Mouse (Mus musculus) bone marrow, adult 2 months (tissue): Measurements from ENCODE around the gene Rtcb.

ENCODE experiments used
- CTCF ChIP-seq: fragments of 200-500 bp; IDR thresholded peaks from 2 replicates; pipeline ENCODE4 v1.5.1; 2011; ENCODE audit warnings: low read length, control low read depth; ENCODE audit not compliant: control insufficient read depth, insufficient read depth
- POLR2A ChIP-seq: fragments of 200-500 bp; IDR thresholded peaks from 2 replicates; pipeline ENCODE4 v1.6.1; 2011; ENCODE audit warnings: low read depth, mild to moderate bottlenecking, control low read depth, low read length, borderline replicate concordance; ENCODE audit not compliant: control insufficient read depth

DNA sequence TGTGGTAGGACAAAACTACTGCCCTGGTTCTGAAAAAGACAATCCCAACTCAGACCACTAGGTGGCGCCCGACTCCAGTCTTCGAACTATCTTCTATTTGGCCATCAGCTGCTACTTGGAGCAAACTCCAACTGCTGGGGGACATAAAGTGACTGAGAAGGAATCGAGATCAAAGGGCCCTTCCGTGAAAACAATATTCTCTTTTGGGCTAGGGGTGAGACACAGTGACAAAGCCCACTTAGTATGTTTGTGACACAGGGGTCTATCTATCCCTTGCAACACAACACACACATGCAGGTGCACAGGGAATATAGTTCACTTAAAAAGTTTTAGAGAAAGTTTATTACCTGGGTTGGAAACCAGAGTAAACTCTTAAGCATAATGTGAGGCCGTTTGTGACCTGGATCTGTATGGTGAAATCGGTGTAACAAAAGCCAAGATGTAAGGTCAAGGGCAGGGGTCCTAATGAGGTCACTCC lies 10.6 kb upstream of the Rtcb start:
- TF ChIP-seq POLR2A (no peak), CTCF (peak; percentile 72)
